Mouse (Mus musculus) lung, postnatal 0 days (tissue): ENCODE results near the gene Nme2. TPM values are rescaled to one million over a fixed set of nuclear protein-coding genes. Genes with fewer than 3 reads are reported as not detected.

Experiments used
- ATAC-seq: fragments of 200-750 bp; cut with Nextera tagmentation; 2 replicates; pipeline ENCODE4 v1.8.0; 2017; ENCODE audit warnings: moderate library complexity
- DNase-seq: peaks from one replicate; pipeline ENCODE4 v3.0.0-alpha.2; 2016; ENCODE audit warnings: low spot score
- H3K27ac ChIP-seq: fragments of 300-500 bp; sonication (generic); 2 replicates; pipeline ENCODE4 v1.5.1; 2014; ENCODE audit warnings: antibody characterized with exemption, mild to moderate bottlenecking, low read length, mixed read lengths
- H3K27me3 ChIP-seq: fragments of 300-500 bp; sonication (generic); replicated peaks from 2 replicates; pipeline ENCODE4 v1.6.1; 2014; ENCODE audit warnings: low read length, mixed read lengths; ENCODE audit not compliant: insufficient read depth
- H3K36me3 ChIP-seq: fragments of 300-500 bp; sonication (generic); 2 replicates; pipeline ENCODE4 v1.6.1; 2014; ENCODE audit warnings: low read length, mixed read lengths; ENCODE audit not compliant: insufficient read depth
- H3K4me1 ChIP-seq: fragments of 300-500 bp; sonication (generic); 2 replicates; pipeline ENCODE4 v1.6.1; 2014; ENCODE audit warnings: antibody characterized with exemption, low read depth, low read length, mixed read lengths; ENCODE audit not compliant: insufficient read depth
- H3K4me2 ChIP-seq: fragments of 300-500 bp; sonication (generic); replicated peaks from 2 replicates; pipeline ENCODE4 v1.6.1; 2014; ENCODE audit warnings: low read depth, mild to moderate bottlenecking, low read length, moderate library complexity, mixed read lengths
- H3K4me3 ChIP-seq: fragments of 300-500 bp; sonication (generic); 2 replicates; pipeline ENCODE4 v1.5.1; 2014; ENCODE audit warnings: low read depth, low read length
- H3K9ac ChIP-seq: fragments of 300-500 bp; sonication (generic); replicated peaks from 2 replicates; pipeline ENCODE4 v1.6.1; 2014; ENCODE audit warnings: low read depth, mild to moderate bottlenecking
- H3K9me3 ChIP-seq: fragments of 300-500 bp; sonication (generic); 2 replicates; pipeline ENCODE4 v1.6.1; 2016; ENCODE audit warnings: low read length, mixed read lengths
- CTCF ChIP-seq: IDR thresholded peaks from 2 replicates; pipeline ENCODE4 v1.5.1; 2016; ENCODE audit warnings: antibody characterized with exemption, mild to moderate bottlenecking
- EP300 ChIP-seq: IDR thresholded peaks from 2 replicates; pipeline ENCODE4 v1.6.1; 2016; ENCODE audit warnings: antibody characterized with exemption, mild to moderate bottlenecking, control low read depth
- WGBS: fragments of 180-500 bp; shearing (Covaris S2); extraction: QIAGEN DNeasy Blood & Tissue Kit; methylation state at CpG from one replicate; pipeline ENCODE4 v1.1.7; 2014; 5-methylcytosine and 5-hydroxymethylcytosine counted together
- polyA plus RNA-seq: library from polyadenylated mRNA; unstranded; fragments of >200 nt; fragmentation: Nextera tagmentation; extraction: Ambion mirVana; gene quantifications from 2 replicates; pipeline ENCODE4 v1.2.1, GENCODE M21; 2015

Gene Nme2
- polyA plus RNA-seq, 1 experiment from 2014 or later, result 280 TPM

DNA sequence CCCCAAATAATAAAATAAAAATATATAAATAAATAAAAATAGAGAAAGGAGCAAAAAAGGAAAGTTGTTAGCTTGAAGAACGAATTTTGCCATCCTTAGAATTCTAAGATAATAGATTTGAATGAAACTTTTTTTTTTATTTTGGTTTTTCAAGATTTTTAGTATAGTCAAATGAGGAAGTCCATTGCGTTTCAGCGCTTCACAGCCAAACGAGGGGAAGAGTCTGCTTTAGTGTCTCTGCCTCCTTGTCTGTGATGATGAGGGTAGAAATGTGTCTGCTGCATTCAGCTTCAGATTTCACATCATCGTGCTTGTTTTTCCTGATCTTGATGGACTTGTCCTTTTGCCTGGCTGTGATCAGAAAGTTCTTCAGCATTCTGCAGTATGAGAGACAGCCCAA lies 29.2 kb upstream of the Nme2 start:
- Histone ChIP-seq H3K36me3 (no peaks in the 10 kb centered on the region), H3K4me2 (no peak overlapping the region), H3K4me1 (peaks cover 12% of the 10 kb centered on the region; the same call in 1 of the 2 replicates), H3K9ac (no peak overlapping the region), H3K4me3 (no peak overlapping the region), H3K27ac (no peak overlapping the region), H3K9me3 (no peaks in the 10 kb centered on the region), H3K27me3 (no peaks in the 10 kb centered on the region)
- WGBS, result 77% methylated on average over 5 of the region's 5 CpGs
- no peak for DNase-seq
- TF ChIP-seq CTCF (no peak), EP300 (no peak)
- no peak for ATAC-seq

DNA sequence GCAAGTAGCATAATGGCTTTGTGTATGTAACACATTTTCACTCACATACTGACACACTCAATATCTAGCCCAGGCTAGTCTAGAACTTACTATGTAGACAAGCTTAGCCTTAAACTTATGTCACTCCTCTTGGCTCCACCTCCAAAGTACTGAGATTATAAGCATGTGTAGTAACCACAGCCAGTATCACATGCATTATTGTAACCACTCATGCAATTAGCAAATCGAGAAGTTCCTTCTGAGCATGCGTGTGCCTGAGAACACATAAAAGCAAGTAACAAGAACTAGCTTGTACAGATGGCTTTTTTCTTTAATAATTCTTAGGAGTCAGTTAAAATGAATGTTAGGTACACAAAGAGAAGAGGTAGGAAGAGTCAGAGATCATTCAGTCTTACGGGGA lies 28.6 kb upstream of the Nme2 start:
- ATAC-seq, result no peak

DNA sequence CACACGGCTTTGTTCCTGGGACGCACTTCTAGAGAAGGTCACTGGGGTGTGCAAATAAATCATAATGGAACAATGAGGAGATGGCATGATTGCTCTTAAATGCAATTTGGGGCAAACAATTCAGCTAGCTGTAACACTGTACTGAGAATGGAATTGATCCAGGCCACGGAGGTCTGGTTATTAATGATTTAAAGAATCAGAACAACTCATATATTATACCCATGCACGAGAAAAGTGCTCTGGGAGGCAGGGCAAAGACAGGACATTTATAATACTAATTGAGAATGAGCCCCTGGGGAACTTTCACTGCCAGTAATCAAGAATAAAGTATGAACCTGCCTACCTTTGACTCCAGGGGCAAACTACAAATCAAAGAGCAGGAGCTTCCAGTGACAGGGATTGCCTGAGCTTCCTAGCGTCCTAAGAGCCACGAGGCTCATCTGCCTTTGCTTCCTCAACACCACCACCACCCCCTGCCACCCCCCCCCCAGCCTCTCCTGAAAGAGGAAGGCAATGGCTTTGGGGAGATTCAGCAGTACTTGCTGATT lies 23.5 kb upstream of the Nme2 start:
- Histone ChIP-seq H3K27ac (no peak overlapping the region), H3K9ac (no peak overlapping the region), H3K4me2 (no peak overlapping the region), H3K4me1 (no peaks in the 10 kb centered on the region), H3K27me3 (no peaks in the 10 kb centered on the region), H3K4me3 (no peak overlapping the region), H3K36me3 (no peaks in the 10 kb centered on the region), H3K9me3 (no peaks in the 10 kb centered on the region)
- ATAC-seq (no peak), DNase-seq (no peak)
- 48% methylated on average over 6 of the region's 6 CpGs for WGBS
- TF ChIP-seq EP300, result no peak
- no peak for TF ChIP-seq CTCF

More for the DNA sequence above, 28.6 kb upstream of the Nme2 start:
- no peaks in the 10 kb centered on the region for H3K9me3 ChIP-seq
- H3K9ac ChIP-seq, result no peak overlapping the region
- no peak for DNase-seq
- H3K27ac ChIP-seq, result no peak overlapping the region
- H3K4me3 ChIP-seq, result no peak overlapping the region
- no peaks in the 10 kb centered on the region for H3K36me3 ChIP-seq
- H3K27me3 ChIP-seq, result no peaks in the 10 kb centered on the region
- TF ChIP-seq CTCF, result no peak
- no peak for TF ChIP-seq EP300
- 94% methylated on average over 3 of the region's 3 CpGs for WGBS
- peaks cover 12% of the 10 kb centered on the region; the same call in 1 of the 2 replicates for H3K4me1 ChIP-seq
- H3K4me2 ChIP-seq, result no peak overlapping the region

DNA sequence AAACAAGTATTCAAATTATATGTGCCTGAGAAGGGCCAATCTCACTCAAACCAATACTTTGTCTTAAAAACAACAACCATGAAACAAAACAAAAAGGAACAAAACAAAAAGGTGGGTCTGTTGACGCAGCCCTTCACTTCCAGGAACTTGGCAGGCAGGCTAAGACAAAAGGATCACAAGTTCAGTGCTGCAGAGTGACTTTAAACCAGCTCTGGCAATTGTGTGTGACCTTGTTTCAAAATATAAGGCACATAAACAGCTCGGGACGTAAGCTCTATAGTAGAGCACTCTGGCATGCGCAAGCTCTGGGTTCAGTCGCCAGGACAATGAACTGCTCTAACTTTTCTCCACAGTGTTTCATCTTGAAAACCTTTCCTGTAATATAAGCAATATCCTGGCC lies 16.9 kb upstream of the Nme2 start:
- WGBS, result 89% methylated on average over 5 of the region's 5 CpGs
- Histone ChIP-seq H3K27ac (no peak overlapping the region), H3K4me3 (no peak overlapping the region), H3K27me3 (no peaks in the 10 kb centered on the region), H3K9ac (no peak overlapping the region), H3K4me1 (no peaks in the 10 kb centered on the region), H3K9me3 (no peaks in the 10 kb centered on the region), H3K36me3 (no peaks in the 10 kb centered on the region), H3K4me2 (no peak overlapping the region)
- ATAC-seq, result no peak
- TF ChIP-seq CTCF (no peak), EP300 (no peak)
- DNase-seq, result no peak

DNA sequence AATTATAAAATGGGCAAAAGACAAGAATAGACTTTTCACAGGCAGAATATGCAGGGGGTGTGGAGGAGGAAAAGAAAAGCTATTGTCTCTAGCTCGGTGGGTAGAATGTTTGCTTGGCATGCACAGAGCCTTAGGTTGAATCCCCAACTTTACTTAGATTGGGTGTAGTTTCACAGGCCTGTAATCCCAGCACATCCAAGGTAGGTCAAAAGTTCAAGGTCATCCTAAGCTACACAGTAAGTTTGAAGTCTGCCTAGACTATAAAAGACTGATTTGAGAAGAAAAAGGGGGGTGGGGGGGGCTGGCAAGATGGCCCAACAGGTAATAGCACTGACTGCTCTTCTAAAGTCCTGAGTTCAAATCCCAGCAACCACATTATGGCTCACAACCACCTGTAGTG lies 13.7 kb upstream of the Nme2 start:
- no peak for ATAC-seq
- H3K9me3 ChIP-seq, result no peaks in the 10 kb centered on the region
- WGBS, result 68% methylated on average over 1 of the region's 1 CpGs

DNA sequence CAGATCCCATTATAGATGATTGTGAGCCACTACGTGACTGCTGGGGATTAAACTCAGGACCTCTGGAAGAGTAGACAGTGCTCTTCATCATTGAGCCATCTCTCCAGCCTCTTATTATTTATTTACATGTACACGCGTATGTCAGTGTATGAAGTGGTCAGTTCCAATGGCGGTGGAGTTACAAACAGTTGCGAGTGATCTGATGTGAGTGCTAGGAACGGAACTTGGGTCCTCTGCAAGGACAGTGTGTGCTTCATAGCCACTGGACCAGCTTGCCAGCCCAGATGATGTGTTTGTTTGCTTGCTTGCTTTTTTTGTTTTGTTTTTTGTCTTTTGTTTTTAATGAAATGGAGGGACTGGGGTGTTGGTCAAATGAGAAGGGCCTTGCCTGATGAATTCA lies 13.1 kb upstream of the Nme2 start:
- 91% methylated on average over 6 of the region's 6 CpGs for WGBS
- Histone ChIP-seq H3K27me3 (no peaks in the 10 kb centered on the region), H3K4me1 (no peaks in the 10 kb centered on the region), H3K9ac (no peak overlapping the region), H3K27ac (no peak overlapping the region), H3K9me3 (no peaks in the 10 kb centered on the region), H3K4me2 (no peak overlapping the region), H3K36me3 (no peaks in the 10 kb centered on the region), H3K4me3 (no peak overlapping the region)
- DNase-seq (no peak), ATAC-seq (no peak)
- TF ChIP-seq CTCF (no peak), EP300 (no peak)

More for the DNA sequence above, 13.7 kb upstream of the Nme2 start:
- Histone ChIP-seq H3K4me1 (no peaks in the 10 kb centered on the region), H3K4me2 (no peak overlapping the region), H3K36me3 (no peaks in the 10 kb centered on the region), H3K9ac (no peak overlapping the region), H3K27me3 (no peaks in the 10 kb centered on the region), H3K27ac (no peak overlapping the region), H3K4me3 (no peak overlapping the region)
- DNase-seq, result no peak
- no peak for TF ChIP-seq EP300
- no peak for TF ChIP-seq CTCF

DNA sequence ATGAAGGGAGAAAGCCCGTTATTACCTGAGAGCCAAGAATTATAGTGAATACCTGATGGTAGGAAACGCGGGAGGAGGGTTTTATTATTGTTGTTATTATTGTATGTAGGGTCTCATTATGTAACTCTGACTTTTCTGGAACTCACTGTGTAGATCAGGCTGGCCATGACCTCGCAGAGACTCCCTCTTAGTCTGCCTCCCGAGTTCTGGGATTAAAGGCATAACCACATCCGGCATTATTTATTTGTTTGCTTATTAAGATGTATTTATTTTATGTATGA lies 12.7 kb upstream of the Nme2 start:
- Histone ChIP-seq H3K9ac (no peak overlapping the region), H3K4me3 (no peak overlapping the region), H3K4me1 (no peaks in the 10 kb centered on the region), H3K9me3 (no peaks in the 10 kb centered on the region), H3K27me3 (no peaks in the 10 kb centered on the region), H3K4me2 (peak overlapping the region; percentile 37), H3K36me3 (no peaks in the 10 kb centered on the region), H3K27ac (peak overlapping the region; percentile 34; the same call in 1 of the 2 replicates)
- WGBS, result 33% methylated on average over 6 of the region's 6 CpGs
- TF ChIP-seq EP300 (no peak), CTCF (no peak)
- ATAC-seq, result no peak
- no peak for DNase-seq
